Mouse (Mus musculus): ENCODE measurements around the gene Med27.
"Not testable (repeated sequence)": the region's sequence is repeated elsewhere in the genome, so short reads cannot be mapped to it uniquely, and the experiment has no call there.

The Med27 gene

DNA sequence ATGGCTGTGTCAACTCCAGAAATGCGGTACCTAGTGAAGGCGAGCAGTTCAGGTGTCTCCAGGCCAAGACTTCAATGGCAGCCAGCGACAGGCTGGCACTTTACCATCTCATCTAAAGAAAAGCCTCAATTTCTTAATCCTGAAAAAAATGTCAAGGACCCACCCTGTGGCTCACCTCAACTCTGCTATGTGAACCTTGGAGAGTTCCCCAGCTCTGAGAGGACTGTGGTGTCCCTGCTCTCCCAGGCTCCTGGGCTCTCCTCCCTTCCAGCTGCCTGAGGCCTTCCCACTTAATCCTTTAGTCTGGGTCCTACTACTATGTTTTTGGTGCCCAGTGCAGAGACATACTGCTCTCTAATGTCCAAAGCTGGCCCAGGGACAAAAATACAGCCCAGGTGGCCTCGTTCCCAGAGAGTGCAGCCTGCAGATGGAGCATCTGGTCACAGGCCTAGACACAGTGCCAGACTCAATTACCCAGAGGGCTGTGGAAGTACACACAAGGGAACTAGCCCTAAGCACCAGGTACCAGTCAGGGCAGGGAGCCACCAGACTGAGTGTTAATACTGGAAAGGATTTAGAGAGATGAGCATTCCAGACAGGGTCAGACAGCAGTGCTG is 169.3 kb downstream of the Med27 start:
- DNase-seq (ENCODE audit: extremely low read depth, low read depth, low spot score), result peak; percentile 25

DNA sequence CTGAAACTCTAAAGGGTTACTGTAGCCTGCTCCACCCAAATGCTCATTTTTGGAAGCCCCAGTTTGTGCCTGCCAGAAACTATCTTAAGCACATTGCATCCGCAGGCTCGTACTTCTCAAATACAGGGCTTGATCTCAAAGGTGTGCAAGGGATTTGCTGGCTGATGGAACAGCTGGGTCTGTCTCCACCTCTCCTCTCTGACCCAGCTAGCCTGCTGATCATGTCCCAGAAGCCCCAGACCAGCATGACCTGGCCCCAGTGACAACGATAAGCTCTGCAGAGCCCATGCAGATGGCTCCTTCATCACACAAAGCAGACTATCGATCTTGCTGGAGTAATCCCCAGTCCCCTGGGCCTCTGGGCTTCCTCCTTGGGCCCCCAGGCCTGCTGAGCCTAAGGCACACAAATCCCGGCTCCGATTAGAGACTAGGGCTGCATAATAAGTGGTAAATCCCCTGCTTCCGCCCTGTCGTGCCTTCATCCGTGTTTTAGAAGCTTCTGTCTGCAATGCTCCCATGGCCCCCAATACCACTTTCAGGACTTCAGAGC is 170.1 kb downstream of the Med27 start:
- no peak for DNase-seq (ENCODE audit: extremely low read depth, low read depth, low spot score)

DNA sequence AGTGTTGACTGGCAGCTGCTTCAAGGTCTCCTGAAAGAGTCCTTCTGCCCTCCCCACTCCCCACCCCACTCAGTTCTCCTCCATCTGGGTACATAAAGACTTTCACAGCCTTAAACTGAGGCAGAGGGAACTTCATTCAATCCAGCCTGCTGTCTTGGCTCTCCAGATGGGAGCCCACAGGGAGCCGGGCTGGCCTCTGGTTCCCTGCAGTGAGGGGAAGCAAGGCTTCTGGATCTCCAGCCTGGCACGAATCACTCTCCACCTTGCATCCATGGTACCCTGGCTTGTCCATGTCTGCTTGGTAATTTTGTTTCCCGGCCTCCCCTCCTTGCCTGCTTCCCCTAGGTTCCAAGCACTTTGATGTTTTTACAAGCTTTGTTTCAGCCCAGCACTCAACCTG is 172.8 kb downstream of the Med27 start:
- DNase-seq (ENCODE audit: extremely low read depth, low read depth, low spot score), result no peak

DNA sequence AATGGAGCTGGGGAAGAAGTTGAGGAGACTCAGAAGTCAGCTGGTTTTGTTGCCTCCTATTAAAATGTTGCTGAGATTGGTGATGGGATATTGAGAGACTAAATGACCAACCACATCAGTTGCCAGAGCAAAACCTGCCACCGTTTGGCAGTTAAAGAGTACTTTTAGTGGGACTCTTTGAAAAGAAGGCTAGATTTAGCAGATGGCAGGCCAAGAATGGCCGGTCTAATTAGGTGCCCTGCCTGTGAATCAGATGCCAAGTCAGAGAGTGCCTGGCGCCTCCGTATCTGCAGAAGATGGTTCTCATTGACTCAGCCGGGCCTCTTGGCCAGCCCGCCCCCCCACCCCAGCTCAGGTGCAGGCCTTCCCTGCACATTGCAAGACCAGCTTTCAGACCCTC is 173.6 kb downstream of the Med27 start:
- no peak for DNase-seq (ENCODE audit: extremely low read depth, low read depth, low spot score)

DNA sequence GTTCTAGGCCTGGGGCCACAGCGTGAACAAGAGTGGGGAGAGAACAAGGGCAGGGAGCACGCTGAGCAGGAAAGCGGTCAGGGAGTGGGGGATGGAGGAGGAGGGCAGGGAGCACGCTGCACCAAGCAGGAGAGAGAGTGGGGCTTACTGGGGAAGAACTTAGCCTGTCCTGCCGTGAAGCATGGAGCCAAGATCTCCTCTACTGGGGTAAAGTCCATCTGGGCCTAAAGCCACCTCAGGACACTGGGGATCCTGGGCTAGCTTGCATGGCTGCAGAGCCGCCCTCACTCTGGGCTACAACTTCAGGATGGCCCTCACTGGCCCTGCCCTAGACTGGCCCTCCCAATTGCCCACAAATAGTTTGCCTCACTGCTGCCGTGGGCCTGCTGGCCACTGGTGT is 174.9 kb downstream of the Med27 start:
- DNase-seq (ENCODE audit: extremely low read depth, low read depth, low spot score), result no peak

DNA sequence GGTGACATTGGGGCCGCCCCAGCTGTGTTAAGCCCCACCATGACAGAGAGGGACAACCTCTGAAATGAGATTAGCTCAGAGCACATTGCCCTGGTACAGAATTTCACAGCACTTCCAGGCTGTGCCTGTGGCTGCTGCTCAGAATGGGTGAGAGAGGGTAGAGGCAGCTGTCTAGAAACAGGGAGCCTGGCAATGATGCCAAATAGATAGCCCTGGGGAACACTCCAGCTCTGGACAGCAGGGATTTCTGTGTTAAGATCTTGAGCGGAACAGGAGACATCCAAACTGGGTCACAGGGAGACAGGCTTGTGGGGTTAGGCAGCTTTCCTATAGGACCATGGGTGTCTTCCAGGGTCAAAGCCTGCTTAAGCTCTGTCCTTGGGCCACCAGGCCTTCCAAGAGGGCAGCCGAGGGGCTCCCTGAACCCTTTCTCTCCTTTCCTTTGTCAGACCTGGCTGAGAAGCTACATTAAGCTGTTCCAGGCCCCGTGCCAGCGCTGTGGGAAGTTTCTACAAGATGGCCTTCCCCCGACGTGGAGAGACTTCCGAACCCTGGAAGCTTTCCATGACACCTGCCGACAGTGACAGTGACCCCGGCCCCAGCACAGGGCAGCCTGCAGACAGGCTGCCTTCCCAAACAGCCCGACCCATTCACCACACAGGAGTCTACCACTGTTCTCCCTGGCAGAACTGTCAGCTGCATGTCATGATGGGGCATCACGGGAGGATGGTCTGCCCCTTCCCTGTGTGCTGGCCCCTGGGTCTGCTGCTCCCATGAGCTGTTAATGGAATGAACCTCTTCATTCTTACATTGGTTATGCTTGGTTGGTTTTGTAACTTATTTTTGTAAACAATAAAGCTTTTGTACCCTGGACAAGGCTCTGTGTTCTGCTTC is 177.5 kb downstream of the Med27 start:
- no peak for DNase-seq (ENCODE audit: extremely low read depth, low read depth, low spot score)

DNA sequence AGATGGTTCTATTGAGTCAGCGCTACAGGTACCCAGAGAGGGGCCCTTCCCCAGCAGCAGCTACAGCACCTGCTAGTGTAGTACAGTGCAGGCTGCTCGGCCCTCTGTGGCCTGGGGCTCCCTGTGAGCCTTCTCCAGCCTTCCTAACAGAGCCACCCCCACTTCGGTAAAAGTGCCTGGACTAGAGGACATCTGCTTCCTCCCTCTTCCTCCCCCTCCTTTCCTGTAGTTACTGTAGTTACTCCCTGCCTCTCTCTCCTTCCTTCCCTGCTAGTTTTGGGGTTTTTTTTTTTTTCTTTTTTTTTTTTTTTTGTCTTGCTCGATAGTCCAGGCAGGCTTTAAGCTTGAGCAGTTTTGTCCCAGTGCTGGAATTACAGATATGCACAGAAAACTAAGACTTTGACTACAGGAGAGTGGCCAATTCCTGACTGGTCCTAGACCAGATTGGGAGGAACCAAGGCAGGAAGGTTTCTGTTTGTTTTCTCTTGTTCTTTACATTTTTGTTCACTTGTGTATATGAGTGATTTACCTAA is 178.7 kb downstream of the Med27 start:
- DNase-seq (ENCODE audit: extremely low read depth, low read depth, low spot score), result no peak

DNA sequence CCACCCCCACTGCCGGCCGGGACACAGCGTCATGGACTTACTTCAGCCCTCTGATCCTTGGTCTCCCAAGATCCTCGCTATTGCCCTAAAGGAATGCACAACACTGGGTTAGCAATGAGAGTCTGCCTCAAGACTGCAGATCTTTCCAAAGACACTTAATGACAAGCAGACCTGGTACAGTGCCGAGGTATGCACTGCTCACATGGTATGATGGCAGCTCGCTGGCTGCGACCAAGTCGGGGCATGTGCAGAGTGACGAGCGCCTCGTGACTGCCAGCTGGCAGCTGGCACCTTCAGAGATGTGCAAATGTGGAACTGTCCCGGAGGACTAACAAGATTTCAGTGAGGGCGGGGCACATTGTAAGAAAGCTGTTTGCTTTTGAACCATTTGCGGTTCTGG is 179.6 kb downstream of the Med27 start:
- DNase-seq (ENCODE audit: extremely low read depth, low read depth, low spot score), result peak; percentile 82

DNA sequence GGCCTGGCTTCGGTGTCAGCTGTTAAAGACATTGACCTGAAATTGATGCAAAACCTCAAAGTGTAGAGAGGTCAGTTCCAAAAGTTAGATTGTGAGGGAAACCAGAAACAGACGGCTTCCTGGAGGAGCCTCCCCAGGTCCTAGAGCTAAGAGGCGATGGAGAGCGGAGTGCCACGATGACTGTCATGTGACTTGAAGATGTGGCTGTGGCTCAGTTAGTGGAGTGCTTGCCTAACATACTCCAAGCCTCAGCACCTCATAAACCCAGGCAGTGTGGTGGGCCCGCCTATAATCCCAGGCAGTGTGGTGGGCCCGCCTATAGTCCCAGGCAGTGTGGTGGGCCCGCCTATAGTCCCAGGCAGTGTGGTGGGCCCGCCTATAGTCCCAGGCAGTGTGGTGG is 180.9 kb downstream of the Med27 start:
- DNase-seq (ENCODE audit: extremely low read depth, low read depth, low spot score), result not testable (repeated sequence)

DNA sequence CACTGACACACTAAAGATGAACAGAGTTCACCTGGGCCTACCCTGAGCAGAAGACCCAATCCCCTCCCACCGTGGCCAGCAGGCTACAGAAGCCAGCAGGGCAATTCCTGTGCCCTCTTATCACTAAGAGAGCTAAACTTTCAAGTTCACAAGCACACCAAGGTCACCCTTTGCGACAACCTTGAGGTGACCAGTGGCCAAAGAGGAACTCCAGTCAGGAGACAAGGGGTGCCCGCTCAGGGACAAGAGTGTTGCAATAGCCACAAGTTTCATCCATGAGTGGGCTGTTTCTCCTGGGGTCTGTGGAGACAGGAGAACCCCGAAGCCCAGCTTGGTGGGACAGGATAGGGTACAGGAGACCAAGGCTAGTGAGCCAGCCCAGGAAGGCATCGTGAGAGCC is 182.2 kb downstream of the Med27 start:
- no peak for DNase-seq (ENCODE audit: extremely low read depth, low read depth, low spot score)

DNA sequence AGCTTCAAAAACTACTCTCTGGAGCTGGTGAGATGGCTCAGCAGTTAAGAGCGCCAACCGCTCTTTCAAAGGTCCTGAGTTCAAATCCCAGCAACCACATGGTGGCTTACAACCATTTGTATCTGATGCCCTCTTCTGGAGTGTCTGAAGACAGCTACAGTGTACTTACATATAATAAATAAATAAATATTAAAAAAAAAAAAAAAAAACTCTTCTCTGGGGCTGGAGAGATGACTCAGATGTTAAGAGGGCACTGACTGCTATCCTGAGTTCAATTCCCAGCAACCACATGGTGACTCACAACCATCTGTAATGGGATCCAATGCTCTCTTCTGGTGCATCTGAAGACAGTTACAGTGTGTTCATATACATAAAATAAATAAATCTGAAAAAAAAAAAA is 183.2 kb downstream of the Med27 start:
- not testable (repeated sequence) for DNase-seq (ENCODE audit: extremely low read depth, low read depth, low spot score)

DNA sequence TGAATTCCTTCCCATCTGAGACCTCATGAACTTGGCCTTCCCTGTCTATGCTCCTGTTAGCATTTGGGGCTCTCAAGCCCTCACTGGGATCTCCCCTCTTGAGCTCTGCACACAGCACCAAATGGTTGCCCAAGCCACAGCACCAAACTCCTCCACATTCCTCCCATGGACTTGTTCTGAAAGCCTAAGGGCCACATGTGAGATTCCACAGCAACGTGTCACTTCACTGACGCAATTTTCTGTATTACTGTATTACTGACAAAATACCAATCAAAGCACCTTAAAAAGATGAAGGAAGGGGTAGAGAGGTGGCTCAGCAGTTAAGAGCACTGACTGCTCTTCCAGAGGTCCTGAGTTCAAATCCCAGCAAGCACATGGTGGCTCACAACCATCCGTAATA is 185.6 kb downstream of the Med27 start:
- no peak for DNase-seq (ENCODE audit: extremely low read depth, low read depth, low spot score)

DNA sequence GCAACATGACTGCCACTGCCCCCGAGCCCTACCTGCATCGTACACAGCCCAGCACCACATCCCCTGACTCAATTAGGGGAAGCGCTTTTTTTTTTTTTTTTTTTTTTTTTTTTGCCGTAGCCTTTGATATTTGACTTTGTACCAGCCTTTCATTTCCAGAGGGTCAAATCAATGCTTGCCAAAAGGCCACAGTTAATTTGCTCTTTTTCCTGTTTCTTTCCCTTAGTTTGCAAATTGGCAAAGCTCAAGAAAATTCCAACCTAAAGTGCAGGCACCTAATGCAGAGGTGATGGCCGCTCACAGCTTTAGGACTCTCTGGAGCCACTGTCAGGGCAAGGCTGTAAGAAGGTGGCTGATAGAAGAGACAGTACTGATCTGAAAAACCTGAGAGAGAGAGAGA is 186.3 kb downstream of the Med27 start:
- DNase-seq (ENCODE audit: extremely low read depth, low read depth, low spot score), result no peak

DNA sequence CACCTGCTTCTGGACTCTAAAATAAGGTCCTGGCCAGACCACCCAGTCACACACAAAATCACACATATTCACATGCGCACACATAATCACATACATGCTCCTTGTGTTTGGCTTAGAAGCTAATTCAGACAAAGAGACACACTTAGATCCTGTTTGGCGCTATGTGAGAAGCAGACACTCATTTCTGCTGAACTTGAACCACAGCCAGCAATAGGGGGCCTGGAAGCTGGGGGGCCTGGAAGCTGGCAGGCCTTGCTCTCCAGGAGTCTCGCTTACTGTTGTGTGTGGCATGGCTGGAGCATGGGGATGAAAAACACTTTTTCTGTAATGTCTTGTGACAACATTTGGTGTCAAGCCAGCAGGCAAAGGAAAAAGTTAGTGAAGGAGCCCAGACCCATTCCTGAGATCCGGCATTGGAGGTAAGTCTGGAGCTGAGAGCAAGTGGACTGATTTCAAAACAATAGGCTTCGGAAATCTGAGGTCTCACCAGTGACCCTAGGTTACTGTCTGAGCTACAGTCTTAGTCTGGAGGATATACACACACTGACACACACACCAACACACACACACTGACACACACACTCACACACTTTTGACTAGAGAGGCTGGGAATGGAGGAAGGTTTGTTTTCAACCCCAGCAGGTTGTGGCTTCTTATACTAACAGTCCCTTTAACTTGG is 189.1 kb downstream of the Med27 start:
- DNase-seq (ENCODE audit: extremely low read depth, low read depth, low spot score), result no peak

DNA sequence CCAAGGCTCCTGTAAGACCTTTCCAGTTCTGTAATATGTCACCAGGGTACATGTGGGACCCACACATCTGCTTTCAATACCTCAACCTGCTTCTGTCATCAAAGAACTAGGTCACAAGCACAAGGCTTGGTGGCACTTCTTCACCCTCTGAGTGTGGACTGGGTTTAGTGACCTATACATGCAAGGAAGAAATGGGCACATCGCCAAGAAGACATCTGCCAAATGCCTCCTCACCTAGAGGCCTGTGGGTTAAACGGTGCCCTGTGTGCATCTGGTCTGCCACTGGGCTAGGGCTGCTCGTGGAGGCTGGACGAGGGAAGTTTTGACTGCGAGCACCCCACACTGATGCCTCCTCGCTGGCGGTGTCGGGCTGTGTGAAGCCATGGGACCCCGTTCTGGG is 189.9 kb downstream of the Med27 start:
- DNase-seq (ENCODE audit: extremely low read depth, low read depth, low spot score), result no peak

DNA sequence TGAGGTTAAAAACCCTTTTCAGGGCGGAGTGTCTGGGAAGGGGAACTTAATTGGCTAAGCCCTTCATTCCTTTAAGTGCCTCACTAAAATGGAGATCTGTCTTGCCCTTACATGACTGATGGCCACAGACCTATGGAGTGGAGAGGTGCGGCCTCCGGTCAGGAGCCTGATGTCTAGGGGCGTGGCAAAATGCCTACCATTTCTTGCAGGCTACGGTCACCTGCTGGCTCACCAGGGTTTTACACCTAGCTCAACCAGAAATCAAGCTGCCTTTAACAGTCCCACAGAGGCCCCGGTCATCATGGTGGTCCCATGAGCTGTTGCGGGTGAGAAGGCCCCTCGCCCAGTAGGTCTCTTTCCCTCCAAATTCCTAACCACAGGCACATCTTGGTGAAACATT is 190.7 kb downstream of the Med27 start:
- DNase-seq (ENCODE audit: extremely low read depth, low read depth, low spot score), result no peak

DNA sequence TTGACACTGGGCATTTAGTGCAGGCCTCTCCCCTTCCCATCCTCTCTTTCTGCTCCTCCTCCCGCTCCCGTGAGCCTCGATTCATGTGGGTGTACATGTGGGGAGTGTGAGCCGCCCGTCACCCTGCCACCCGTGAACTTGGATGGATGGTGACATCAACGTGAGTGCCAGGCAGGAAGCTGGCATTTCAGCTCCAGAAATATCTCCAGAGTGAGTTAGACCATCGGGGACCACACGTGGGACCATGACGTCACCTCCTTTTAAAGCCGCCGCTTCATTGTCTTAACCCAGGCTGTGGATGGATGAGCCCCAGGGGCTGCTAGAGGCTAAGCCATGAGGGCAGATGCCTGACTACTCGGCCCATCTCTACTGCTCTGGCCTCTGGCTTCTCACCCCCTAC is 195.4 kb downstream of the Med27 start:
- no peak for DNase-seq (ENCODE audit: extremely low read depth, low read depth, low spot score)

DNA sequence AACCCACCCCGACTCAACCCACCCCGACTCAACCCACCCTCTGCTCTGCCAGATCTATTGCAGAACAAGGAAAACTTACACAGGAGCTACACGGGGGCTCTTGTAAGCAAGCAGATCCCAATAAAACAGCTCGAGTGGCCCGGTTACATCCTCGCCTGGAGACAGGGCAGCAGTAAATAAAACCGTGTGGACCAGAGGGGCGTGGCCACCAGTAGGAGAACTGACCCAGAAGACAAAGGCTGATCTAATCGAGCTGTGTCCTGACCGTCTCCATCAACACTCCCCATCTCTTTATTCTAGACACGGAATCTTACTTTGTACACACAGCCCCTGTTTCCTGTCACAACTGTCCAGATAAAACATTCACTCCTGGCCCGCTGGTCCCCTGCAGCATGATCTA is 200.0 kb downstream of the Med27 start:
- DNase-seq (ENCODE audit: extremely low read depth, low read depth, low spot score), result no peak

DNA sequence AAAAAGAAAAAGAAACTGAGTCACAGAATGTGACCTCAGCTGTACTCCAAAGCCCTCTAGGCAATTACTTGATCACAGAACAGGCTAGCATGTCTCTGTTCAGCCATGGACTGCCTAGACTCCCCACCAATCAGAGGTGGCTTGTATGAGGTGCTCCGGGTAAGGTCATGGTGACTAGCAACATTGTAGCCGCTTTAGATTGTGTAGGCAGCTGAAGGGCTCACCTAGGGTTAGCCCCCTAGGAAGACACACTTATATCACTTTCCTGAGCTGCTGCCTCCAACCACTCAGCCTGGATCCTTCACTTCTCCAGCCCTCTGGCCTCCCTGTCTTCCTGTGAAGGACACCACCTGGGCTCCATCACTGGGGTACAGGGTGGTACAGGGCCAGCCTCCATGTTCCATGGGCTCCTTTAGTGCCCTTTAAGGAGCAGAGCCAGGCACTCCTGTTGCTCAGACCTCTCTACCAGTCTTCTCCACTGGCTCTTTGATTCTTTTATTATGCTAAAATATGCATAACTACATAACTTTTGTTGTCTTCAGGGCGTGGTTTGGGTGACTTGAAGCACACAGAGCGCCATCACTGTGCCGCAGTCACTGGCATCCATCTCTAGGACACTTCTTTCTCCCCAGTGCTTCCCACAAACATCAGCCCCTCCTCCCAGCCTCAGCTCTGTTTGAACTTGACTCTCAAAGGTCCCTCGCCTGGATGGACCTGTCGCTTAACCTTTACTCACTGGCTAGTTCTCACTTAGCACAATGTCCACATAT is 205.4 kb downstream of the Med27 start:
- DNase-seq (ENCODE audit: extremely low read depth, low read depth, low spot score), result no peak

DNA sequence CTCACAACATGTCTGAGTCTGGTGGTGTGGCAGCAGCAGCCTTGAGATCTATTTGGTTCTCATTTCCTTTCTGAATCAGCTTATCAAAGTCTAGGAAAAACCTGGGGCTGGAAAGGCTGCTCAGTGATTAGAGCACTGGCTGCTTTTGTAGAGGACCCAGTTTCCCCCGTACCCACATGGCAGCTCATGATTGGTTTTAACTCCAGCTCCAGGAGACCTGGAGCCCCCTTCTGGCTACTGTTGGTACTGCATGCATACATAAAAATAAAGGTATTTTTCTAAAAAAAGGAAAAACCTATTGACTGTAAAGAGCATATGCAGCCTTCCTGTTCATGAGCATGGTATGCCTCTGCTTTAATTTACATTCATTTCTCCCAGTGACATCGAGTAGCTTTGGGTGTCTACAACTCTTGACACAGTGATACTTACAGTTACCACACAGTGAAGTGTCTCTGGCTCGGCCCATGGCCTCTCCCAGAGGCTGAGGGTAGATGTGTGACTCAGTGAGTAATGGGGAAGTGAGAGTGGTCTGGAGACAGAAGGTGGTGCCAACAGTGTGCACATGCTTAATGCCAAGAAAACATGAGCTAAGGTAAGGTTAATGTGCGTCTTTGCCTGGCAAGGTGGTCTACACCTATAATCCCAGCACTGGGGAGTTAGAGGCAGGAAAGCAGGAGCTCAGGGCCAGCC is 207.5 kb downstream of the Med27 start:
- DNase-seq (ENCODE audit: extremely low read depth, low read depth, low spot score), result no peak
